Mouse (Mus musculus) CH12.LX (cell line): ENCODE data around the gene Ccr8. TPM values are rescaled to one million over a fixed set of nuclear protein-coding genes. Genes with fewer than 3 reads are reported as not detected.

Experiments used
- DNase-seq: peaks from one replicate; pipeline ENCODE4 v3.0.0-alpha.2; 2013; ENCODE audit errors: extremely low read depth
- H3K27ac ChIP-seq: 2 replicates; pipeline ENCODE4 v1.5.1; 2012; ENCODE audit warnings: low read depth, mild to moderate bottlenecking, control low read depth, moderate library complexity; ENCODE audit not compliant: insufficient read depth
- H3K27me3 ChIP-seq: replicated peaks from 2 replicates; pipeline ENCODE3; 2012; ENCODE audit warnings: inconsistent platforms
- H3K36me3 ChIP-seq, 2 experiments: replicated peaks in 1 of 2; 2 replicates each; pipeline versions ENCODE3 to v1.6.1; 2012; ENCODE audit warnings: inconsistent platforms in 1 of 2, low read length in 1 of 2, mild to moderate bottlenecking in 1 of 2, mixed read lengths in 1 of 2, moderate library complexity in 1 of 2; ENCODE audit not compliant: control insufficient read depth in 1 of 2, insufficient read depth in 1 of 2
- H3K4me1 ChIP-seq, 2 experiments: 2 replicates each; pipeline ENCODE4 v1.6.1; 2012; ENCODE audit warnings: inconsistent platforms in 1 of 2, moderate library complexity in 1 of 2; ENCODE audit not compliant: insufficient read depth in 2 of 2, control insufficient read depth in 1 of 2
- H3K4me2 ChIP-seq: 2 replicates; pipeline ENCODE4 v1.6.1; 2012; ENCODE audit warnings: low read depth, mild to moderate bottlenecking, control low read depth; ENCODE audit not compliant: poor library complexity, insufficient read depth, severe bottlenecking
- H3K4me3 ChIP-seq, 3 experiments: fragments of 150-350 bp in 1 of 3; sonication (generic) in 1 of 3; replicated peaks in 1 of 3; 2 replicates each; pipeline versions ENCODE3 to v1.5.1; 2011 to 2012; ENCODE audit warnings: low read depth in 2 of 3, low read length in 2 of 3, mild to moderate bottlenecking in 2 of 3, moderate library complexity in 2 of 3, control low read depth in 1 of 3, improper control_type of control experiment in 1 of 3, inconsistent platforms in 1 of 3, mixed read lengths in 1 of 3; ENCODE audit not compliant: poor library complexity in 1 of 3
- H3K79me2 ChIP-seq: replicated peaks from 2 replicates; pipeline ENCODE4 v1.6.1; 2012; ENCODE audit warnings: mild to moderate bottlenecking, moderate library complexity; ENCODE audit not compliant: control insufficient read depth, poor library complexity, insufficient read depth, severe bottlenecking; ENCODE audit errors: extremely low read depth
- H3K9ac ChIP-seq: 2 replicates; pipeline ENCODE4 v1.6.1; 2012; ENCODE audit warnings: low read depth, mild to moderate bottlenecking, control low read depth, moderate library complexity; ENCODE audit not compliant: insufficient read depth
- H3K9me3 ChIP-seq: replicated peaks from 2 replicates; pipeline ENCODE3; 2012; ENCODE audit warnings: low read length, inconsistent platforms, mixed read lengths
- CTCF ChIP-seq, 2 experiments: IDR thresholded peaks in 1 of 2; conservative IDR thresholded peaks in 1 of 2; 2 replicates each; pipeline ENCODE4 v1.5.1; 2011 to 2012; ENCODE audit warnings: low read depth in 2 of 2, low read length in 2 of 2, improper control_type of control experiment in 1 of 2, inconsistent platforms in 1 of 2, mild to moderate bottlenecking in 1 of 2, moderate library complexity in 1 of 2
- E2F4 ChIP-seq: IDR thresholded peaks from 2 replicates; pipeline ENCODE4 v1.6.1; 2011; ENCODE audit warnings: low read depth, low read length, improper control_type of control experiment; ENCODE audit not compliant: insufficient replicate concordance
- ELF1 ChIP-seq: IDR thresholded peaks from 2 replicates; pipeline ENCODE4 v1.6.1; 2014; ENCODE audit warnings: low read depth, mild to moderate bottlenecking, inconsistent platforms, low read length, improper control_type of control experiment
- ETS1 ChIP-seq: conservative IDR thresholded peaks from 2 replicates; pipeline ENCODE4 v1.6.1; 2012; ENCODE audit warnings: low read depth, mild to moderate bottlenecking, inconsistent platforms, low read length, improper control_type of control experiment, moderate library complexity
- GABPA ChIP-seq: IDR thresholded peaks from 2 replicates; pipeline ENCODE4 v1.6.1; 2012; ENCODE audit warnings: low read depth, low read length, improper control_type of control experiment, inconsistent platforms; ENCODE audit not compliant: insufficient replicate concordance
- JUN ChIP-seq: IDR thresholded peaks from 2 replicates; pipeline ENCODE4 v1.6.1; 2011; ENCODE audit warnings: low read depth, mild to moderate bottlenecking, low read length, improper control_type of control experiment, moderate library complexity; ENCODE audit not compliant: insufficient read depth
- JUND ChIP-seq: conservative IDR thresholded peaks from 2 replicates; pipeline ENCODE4 v1.6.1; 2011; ENCODE audit warnings: low read depth, low read length, improper control_type of control experiment
- KAT2A ChIP-seq: IDR thresholded peaks from 2 replicates; pipeline ENCODE4 v1.6.1; 2012; ENCODE audit warnings: low read length, improper control_type of control experiment, inconsistent platforms; ENCODE audit not compliant: insufficient replicate concordance
- MAX ChIP-seq: IDR thresholded peaks from 2 replicates; pipeline ENCODE4 v1.6.1; 2011; ENCODE audit warnings: low read length, improper control_type of control experiment
- MEF2A ChIP-seq: IDR thresholded peaks from 2 replicates; pipeline ENCODE4 v1.6.1; 2014; ENCODE audit warnings: low read depth, mild to moderate bottlenecking, inconsistent platforms, low read length, improper control_type of control experiment, borderline replicate concordance
- MYC ChIP-seq: IDR thresholded peaks from 2 replicates; pipeline ENCODE4 v1.6.1; 2011; ENCODE audit warnings: low read depth, mild to moderate bottlenecking, improper control_type of control experiment, low read length
- NELFE ChIP-seq: IDR thresholded peaks from 2 replicates; pipeline ENCODE4 v1.6.1; 2011; ENCODE audit warnings: low read depth, low read length, improper control_type of control experiment
- NRF1 ChIP-seq: IDR thresholded peaks from 2 replicates; pipeline ENCODE4 v1.6.1; 2014; ENCODE audit warnings: low read depth, mild to moderate bottlenecking, inconsistent platforms, low read length, improper control_type of control experiment, moderate library complexity
- POLR2AphosphoS2 ChIP-seq: IDR thresholded peaks from 2 replicates; pipeline ENCODE4 v1.6.1; 2011; ENCODE audit warnings: low read depth, low read length, improper control_type of control experiment
- RAD21 ChIP-seq: IDR thresholded peaks from 2 replicates; pipeline ENCODE4 v1.6.1; 2011; ENCODE audit warnings: low read depth, mild to moderate bottlenecking, low read length, improper control_type of control experiment, moderate library complexity
- RCOR1 ChIP-seq: conservative IDR thresholded peaks from 2 replicates; pipeline ENCODE4 v1.6.1; 2012; ENCODE audit warnings: low read depth, mild to moderate bottlenecking, inconsistent platforms, low read length, improper control_type of control experiment
- SIN3A ChIP-seq: IDR thresholded peaks from 2 replicates; pipeline ENCODE4 v1.6.1; 2012; ENCODE audit warnings: low read length, improper control_type of control experiment, inconsistent platforms
- SMC3 ChIP-seq: IDR thresholded peaks from 2 replicates; pipeline ENCODE4 v1.6.1; 2011; ENCODE audit warnings: low read depth, low read length, improper control_type of control experiment
- TBP ChIP-seq: conservative IDR thresholded peaks from 2 replicates; pipeline ENCODE4 v1.6.1; 2011; ENCODE audit warnings: low read depth, low read length, improper control_type of control experiment
- UBTF ChIP-seq: IDR thresholded peaks from 2 replicates; pipeline ENCODE4 v1.6.1; 2012; ENCODE audit warnings: low read depth, mild to moderate bottlenecking, inconsistent platforms, low read length, improper control_type of control experiment, moderate library complexity
- USF1 ChIP-seq: IDR thresholded peaks from 2 replicates; pipeline ENCODE4 v1.6.1; 2014; ENCODE audit warnings: low read depth, mild to moderate bottlenecking, inconsistent platforms, low read length, improper control_type of control experiment
- ZKSCAN1 ChIP-seq: IDR thresholded peaks from 2 replicates; pipeline ENCODE4 v1.6.1; 2012; ENCODE audit warnings: low read depth, inconsistent platforms, low read length, improper control_type of control experiment, borderline replicate concordance
- ZMIZ1 ChIP-seq: IDR thresholded peaks from 2 replicates; pipeline ENCODE4 v1.6.1; 2012; ENCODE audit warnings: low read depth, mild to moderate bottlenecking, inconsistent platforms, low read length, improper control_type of control experiment
- dilution Hi-C: fragments of 300-500 bp; cut with MboI; formaldehyde crosslinking; loops from 2 replicates; pipeline ENCODE4 v1.14.3; 2020; ENCODE audit warnings: low sequenced_read_pairs; ENCODE audit not compliant: extremely low pct_unique_long_range_greater_than_20kb, extremely low pct_ligation_motif_present
- in situ Hi-C: fragments of 300-500 bp; cut with MboI; formaldehyde crosslinking; loops from 3 replicates; pipeline ENCODE4 v1.14.3; 2019; ENCODE audit warnings: low sequenced_read_pairs, low pct_ligation_motif_present, low pct_unique_long_range_greater_than_20kb, mixed read lengths
- polyA plus RNA-seq: library from polyadenylated mRNA; unstranded; fragments of >175 nt; gene quantifications from 2 replicates; pipeline ENCODE4 v1.2.1, GENCODE M21; 2012; ENCODE audit warnings: low read depth; ENCODE audit not compliant: insufficient read length
- total RNA-seq, 2 experiments: library from RNA; depleted of rRNA; stranded (reverse); fragments of 300-350 nt in 1 of 2; fragments of >200 nt in 1 of 2; gene quantifications; 2 replicates each; pipeline ENCODE4 v1.2.3; 2012 to 2014

Ccr8 gene
- total and polyA plus RNA-seq, 3 experiments = not detected

DNA sequence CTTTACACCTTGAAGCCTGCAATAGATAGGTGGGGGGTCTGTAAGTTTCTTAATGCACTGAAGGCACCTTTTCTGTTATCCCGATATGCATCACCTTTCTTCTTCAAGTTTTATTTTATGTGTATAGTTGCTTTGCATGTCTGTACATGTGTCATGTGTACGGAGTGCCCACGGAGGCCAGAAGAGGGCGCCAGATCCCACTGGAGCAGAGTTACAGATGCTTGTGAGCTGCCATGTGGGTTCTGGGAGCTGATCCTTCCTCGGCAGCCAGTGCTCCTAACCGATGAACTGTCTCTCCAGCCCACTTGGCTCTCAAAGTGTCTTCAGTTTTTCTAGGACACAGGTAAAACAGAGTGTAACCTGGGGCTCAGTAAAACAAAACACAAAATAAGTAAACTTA, 10.7 kb upstream of the Ccr8 start:
- dilution Hi-C loops (no loop called here), in situ Hi-C loops (no loop called here)
- Histone ChIP-seq H3K4me1 (no peaks in the 10 kb centered on the region), H3K4me2 (no peak overlapping the region), H3K4me3 (no peak overlapping the region), H3K27ac (no peak overlapping the region), H3K27me3 (peaks cover 47% of the 10 kb centered on the region), H3K9ac (no peak overlapping the region), H3K9me3 (peaks cover 4% of the 10 kb centered on the region), H3K36me3 (no peaks in the 10 kb centered on the region), H3K79me2 (no peaks in the 10 kb centered on the region)
- DNase-seq = peak; percentile 22
- TF ChIP-seq ETS1 (no peak), SIN3A (no peak), SMC3 (peak; percentile 14), CTCF (conservative IDR thresholded peaks at IDR 0.05 in 1 of 2, IDR thresholded peaks at IDR 0.05 in 1 of 2; ENCODE audit: low read depth in 2 of 2, low read length in 2 of 2) (peak; percentile 7 to 49; a peak in 3 of 4 replicates), GABPA (no peak), RAD21 (peak; percentile 14), JUND (no peak), JUN (no peak)

DNA sequence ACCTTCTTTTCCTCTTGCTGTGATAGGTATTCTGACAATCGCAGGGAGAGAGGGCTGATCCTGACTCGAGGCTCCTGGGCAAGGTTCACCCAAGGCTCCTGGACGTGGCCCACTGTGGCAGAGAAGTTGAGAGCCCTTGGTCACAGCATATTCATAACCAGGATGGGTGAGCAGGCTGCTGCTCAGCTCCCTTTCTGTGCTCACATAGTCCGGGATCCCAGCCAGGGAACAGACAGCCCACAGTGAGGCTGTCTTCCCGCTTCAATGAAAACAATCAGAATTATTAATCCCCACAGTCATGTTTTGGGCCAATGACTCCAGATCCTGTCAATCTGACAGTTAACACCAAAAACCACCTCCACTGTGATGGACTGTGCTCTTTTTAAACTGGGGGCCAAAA, 9.9 kb upstream of the Ccr8 start:
- in situ Hi-C loops (no loop called here), dilution Hi-C loops (no loop called here)
- no peak for DNase-seq
- Histone ChIP-seq H3K79me2 (no peaks in the 10 kb centered on the region), H3K27ac (no peak overlapping the region), H3K4me3 (no peak overlapping the region), H3K36me3 (no peaks in the 10 kb centered on the region), H3K9ac (no peak overlapping the region), H3K27me3 (peaks cover 46% of the 10 kb centered on the region), H3K4me1 (no peaks in the 10 kb centered on the region), H3K9me3 (peaks cover 5% of the 10 kb centered on the region), H3K4me2 (no peak overlapping the region)
- TF ChIP-seq MYC = no peak

- no peaks in the 10 kb centered on the region for H3K4me1 ChIP-seq
- no peak overlapping the region for H3K27ac ChIP-seq
- H3K36me3 ChIP-seq = no peaks in the 10 kb centered on the region
- no peaks in the 10 kb centered on the region for H3K79me2 ChIP-seq
- TF ChIP-seq RCOR1 (no peak), ETS1 (no peak), E2F4 (no peak), UBTF (no peak), USF1 (no peak), KAT2A (no peak), JUND (no peak), ZKSCAN1 (no peak), GABPA (no peak), POLR2AphosphoS2 (no peak), JUN (no peak), NELFE (no peak), ELF1 (no peak), TBP (no peak), NRF1 (no peak), SIN3A (no peak), MAX (no peak), MEF2A (no peak), ZMIZ1 (no peak)
- no peak overlapping the region for H3K4me2 ChIP-seq
- H3K9ac ChIP-seq = no peak overlapping the region
- peaks cover 6% of the 10 kb centered on the region for H3K9me3 ChIP-seq
- H3K27me3 ChIP-seq = peaks cover 44% of the 10 kb centered on the region
- H3K4me3 ChIP-seq = no peak overlapping the region
- in situ Hi-C loops (no loop called here), dilution Hi-C loops (no loop called here)
- DNase-seq = no peak
These were observed 9.2 kb upstream of the Ccr8 start for GRCm38 (mm10) chr9:120082691-120083090.
